Comparison of ENCODE assay signal across 9 mouse cellular contexts in the genomic region with DNA sequence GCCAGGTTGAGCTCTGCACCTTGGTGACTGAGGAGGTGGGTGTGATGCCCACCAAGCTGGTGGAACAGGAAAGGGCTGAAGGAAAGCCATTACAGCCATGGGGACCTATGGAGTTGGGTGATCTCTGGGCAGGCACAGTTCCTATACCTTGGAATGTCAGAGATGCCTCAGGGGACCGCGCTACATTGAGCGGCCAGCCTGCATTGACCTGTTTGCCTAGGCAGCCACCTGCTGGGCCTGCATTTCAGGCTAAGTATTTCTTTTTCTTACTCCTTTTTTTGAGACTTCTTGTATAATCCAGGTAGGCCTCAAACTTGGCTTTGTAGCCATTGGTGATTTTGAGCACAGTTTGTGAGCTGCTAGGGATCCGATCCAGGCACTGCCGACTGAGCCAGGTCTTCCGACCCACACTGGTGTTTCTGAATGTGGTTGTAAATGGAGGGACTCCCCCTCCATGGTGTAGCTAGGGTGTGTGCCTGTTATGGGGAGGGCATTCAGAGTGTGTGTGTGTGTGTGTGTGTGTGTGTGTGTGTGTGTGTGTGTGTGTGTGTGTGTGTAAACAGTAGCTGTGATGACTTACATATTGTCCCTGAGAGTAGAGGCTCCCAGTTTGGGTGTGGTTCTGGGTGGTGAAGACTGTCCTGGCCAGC. TPM values are rescaled to one million over a fixed set of nuclear protein-coding genes. Genes with fewer than 3 reads are reported as not detected.
DNase-seq lines count a peak whose midpoint lies in the region; ATAC-seq and TF ChIP-seq lines count a peak whose summit lies in the region.
"Had no signal": no experiment of that assay in that cellular context is flagged by ENCODE, and none has a peak within 500 bp of the region (broad histone marks: within the 10 kb centered on the region; RNA-seq: fewer than 3 reads in every experiment).

No protein-coding gene starts in this region.

- no peak overlapping the region for H3K9ac ChIP-seq in midbrain, postnatal 0 days (replicated peaks; ENCODE audit: low read length, poor library complexity, severe bottlenecking)
- no peak overlapping the region for H3K9ac ChIP-seq in midbrain, embryonic 16.5 days (ENCODE audit: low read depth, low read length)
- H3K9ac ChIP-seq in intestine, postnatal 0 days (ENCODE audit: low read depth, low read length), result no peak overlapping the region
- H3K9ac ChIP-seq: liver, embryonic 14.5 days had no signal

- peak; percentile 53 for DNase-seq in cerebellum, adult 9-10 months
- DNase-seq in cerebellum, adult 11-12 months, result no peak
- no peak for DNase-seq in midbrain, postnatal 0 days (ENCODE audit: low spot score)
- no peak for DNase-seq in gastrocnemius, adult 8-10 months (ENCODE audit: low spot score in 2 of 2)
- no peak for DNase-seq in embryo, embryonic 10.5 days (ENCODE audit: low spot score)

- 81% methylated on average over 6 of the region's 6 CpGs for WGBS in midbrain, postnatal 0 days
- WGBS in midbrain, embryonic 16.5 days, result 75% methylated on average over 6 of the region's 6 CpGs
- 75% methylated on average over 6 of the region's 6 CpGs for WGBS in intestine, postnatal 0 days

- ATAC-seq in midbrain, postnatal 0 days (ENCODE audit: low FRiP score), result no peak
- ATAC-seq in midbrain, embryonic 16.5 days, result no peak
- ATAC-seq in intestine, postnatal 0 days, result no peak
- no peak for ATAC-seq in erythroblast, adult 5-6 weeks (replicated peaks; ENCODE audit: low FRiP score, poor library complexity, severe bottlenecking)

- H3K4me2 ChIP-seq in midbrain, postnatal 0 days (ENCODE audit: low read depth, low read length, poor library complexity, severe bottlenecking), result no peak overlapping the region
- no peak overlapping the region for H3K4me2 ChIP-seq in midbrain, embryonic 16.5 days (ENCODE audit: low read length)
- H3K4me2 ChIP-seq in intestine, postnatal 0 days (replicated peaks; ENCODE audit: low read depth), result no peak overlapping the region

- H3K27me3 ChIP-seq in midbrain, postnatal 0 days (ENCODE audit: insufficient read depth, low read length), result no peaks in the 10 kb centered on the region
- no peaks in the 10 kb centered on the region for H3K27me3 ChIP-seq in midbrain, embryonic 16.5 days (ENCODE audit: control insufficient read depth, insufficient read depth, low read depth, low read length)
- H3K27me3 ChIP-seq in intestine, postnatal 0 days (replicated peaks; ENCODE audit: control insufficient read depth, insufficient read depth, low read length), result no peaks in the 10 kb centered on the region

- H3K36me3 ChIP-seq in midbrain, postnatal 0 days (ENCODE audit: insufficient read depth, low read length), result peaks cover 4% of the 10 kb centered on the region; the same call in 1 of the 2 replicates
- H3K36me3 ChIP-seq in midbrain, embryonic 16.5 days (ENCODE audit: control insufficient read depth, insufficient read depth, low read length), result peaks cover 4% of the 10 kb centered on the region; the same call in 1 of the 2 replicates
- peaks cover 8% of the 10 kb centered on the region; the same call in 1 of the 2 replicates for H3K36me3 ChIP-seq in intestine, postnatal 0 days (ENCODE audit: control insufficient read depth, insufficient read depth)

- no peak overlapping the region for H3K4me3 ChIP-seq in midbrain, postnatal 0 days (ENCODE audit: low read depth, low read length)
- H3K4me3 ChIP-seq in midbrain, embryonic 16.5 days (ENCODE audit: low read depth, low read length), result no peak overlapping the region
- H3K4me3 ChIP-seq in intestine, postnatal 0 days (ENCODE audit: low read depth, low read length), result no peak overlapping the region

- no peaks in the 10 kb centered on the region for H3K9me3 ChIP-seq in midbrain, postnatal 0 days (ENCODE audit: low read length)
- no peaks in the 10 kb centered on the region for H3K9me3 ChIP-seq in midbrain, embryonic 16.5 days (replicated peaks; ENCODE audit: control insufficient read depth, low read length, poor library complexity, severe bottlenecking)
- no peaks in the 10 kb centered on the region for H3K9me3 ChIP-seq in intestine, postnatal 0 days (ENCODE audit: control insufficient read depth)

- H3K4me1 ChIP-seq in midbrain, postnatal 0 days (ENCODE audit: insufficient read depth, low read length), result peaks cover 18% of the 10 kb centered on the region
- H3K4me1 ChIP-seq in midbrain, embryonic 16.5 days (ENCODE audit: control insufficient read depth, insufficient read depth, low read length), result peaks cover 57% of the 10 kb centered on the region
- H3K4me1 ChIP-seq in intestine, postnatal 0 days (replicated peaks; ENCODE audit: control insufficient read depth, insufficient read depth, low read length), result 0 out of 2 replicates have a peak, but pooled peaks cover 16% of the 10 kb centered on the region

- no peak for TF ChIP-seq CTCF in midbrain, postnatal 0 days (IDR thresholded peaks at IDR 0.05)
- TF ChIP-seq CTCF in intestine, postnatal 0 days (IDR thresholded peaks at IDR 0.05; ENCODE audit: low read depth), result no peak

- peak overlapping the region; percentile 18; the same call in 1 of the 2 replicates for H3K27ac ChIP-seq in midbrain, postnatal 0 days (ENCODE audit: low read depth, low read length)
- no peak overlapping the region for H3K27ac ChIP-seq in midbrain, embryonic 16.5 days (ENCODE audit: low read length)
- H3K27ac ChIP-seq in intestine, postnatal 0 days (ENCODE audit: low read depth, low read length), result peak overlapping the region; percentile 28; the same call in 1 of the 2 replicates
- H3K27ac ChIP-seq: liver, embryonic 14.5 days had no signal

RNA-seq across cellular contexts. Expression of a gene that starts 27.3 kb away (rescaled TPM):
- total RNA-seq in midbrain, postnatal 0 days (2014; rRNA removed), result 88.8 and 114 TPM in 2 replicates
- 60.5 and 76.2 TPM in 2 replicates for polyA plus RNA-seq in midbrain, postnatal 0 days (2015; fragmentation: Nextera tagmentation; extraction: Ambion mirVana)
- polyA plus RNA-seq in midbrain, embryonic 16.5 days (2015; fragmentation: Nextera tagmentation; extraction: Ambion mirVana), result 107 and 117 TPM in 2 replicates
- polyA plus RNA-seq in intestine, postnatal 0 days (2015; fragmentation: Nextera tagmentation; extraction: Ambion mirVana), result 53.6 and 57.4 TPM in 2 replicates
- total RNA-seq in erythroblast, adult 5-6 weeks (2015; ENCODE audit: low replicate concordance), result 71.1 and 137 TPM in 2 replicates
- total RNA-seq in erythroblast, adult 5-6 weeks (2017; ENCODE audit: low replicate concordance), result 126 and 136 TPM in 2 replicates
- 10 to 100 TPM; 56.9 to 73.2 (median 69.1) TPM for total RNA-seq in gastrocnemius, adult 8-10 months (2022)
